Mouse (Mus musculus): ENCODE data around the gene Rnf111. TPM values are rescaled to one million over a fixed set of nuclear protein-coding genes. Genes with fewer than 3 reads are reported as not detected.

The Rnf111 gene
- total RNA-seq, 2 experiments from 2014 or later: 38.7 to 43.3 TPM

Small RNAs within 50 kb of the gene (microRNA-seq; reads per million reads assigned to microRNA genes)
- 0.67 to 1.2 reads per million in 2 experiments for gene Mir5626

Other genes starting within 250 kb of the Rnf111 start
- gene Ccnb2, start 82.2 kb downstream of the Rnf111 start, total RNA-seq (2021): 1 to 10 TPM; 1.1 to 1.3 TPM
- 10 to 100 TPM; 42.7 to 49.0 TPM for gene Sltm, start 39.0 kb upstream of the Rnf111 start, total RNA-seq (2021)
- 1 to 10 TPM; 1.1 to 1.5 TPM for gene Gm10642, start 152.5 kb upstream of the Rnf111 start, total RNA-seq (2021)
- 10 to 100 TPM; 35.0 to 39.3 TPM for gene Mindy2, start 153.4 kb upstream of the Rnf111 start, total RNA-seq (2021)
- 10 to 100 TPM; 69.1 to 71.4 TPM for gene Adam10, start 175.3 kb upstream of the Rnf111 start, total RNA-seq (2021)

Data from left cerebral cortex, postnatal 25 days (tissue).